In genomic region chr15:83169772-83170722, GRCm38 (mm10) we compare ENCODE assay signal across 9 mouse cellular contexts. TPM values are rescaled to one million over a fixed set of nuclear protein-coding genes. Genes with fewer than 3 reads are reported as not detected.
DNase-seq lines count a peak whose midpoint lies in the region; ATAC-seq and TF ChIP-seq lines count a peak whose summit lies in the region.
"Had no signal": no experiment of that assay in that cellular context is flagged by ENCODE, and none has a peak within 500 bp of the region (broad histone marks: within the 10 kb centered on the region; RNA-seq: fewer than 3 reads in every experiment).

No protein-coding gene starts in this region.

- H3K4me1 ChIP-seq in kidney, adult 2 months (ENCODE audit: control insufficient read depth, insufficient read depth, low read length), result peaks cover 35% of the 10 kb centered on the region
- H3K4me1 ChIP-seq in embryonic facial prominence, embryonic 12.5 days, result peaks cover 26% of the 10 kb centered on the region
- H3K4me1 ChIP-seq in intestine, embryonic 15.5 days (replicated peaks), result peaks cover 54% of the 10 kb centered on the region
- H3K4me1 ChIP-seq in lung, embryonic 16.5 days (replicated peaks; ENCODE audit: control insufficient read depth, insufficient read depth, low read length), result peaks cover 60% of the 10 kb centered on the region

- H3K9ac ChIP-seq in embryonic facial prominence, embryonic 12.5 days, result peak overlapping the region; percentile 32; the same call in 1 of the 2 replicates
- peak overlapping the region; percentile 23; the same call in 1 of the 2 replicates for H3K9ac ChIP-seq in intestine, embryonic 15.5 days
- peak overlapping the region; percentile 40 for H3K9ac ChIP-seq in lung, embryonic 16.5 days (ENCODE audit: low read length)
- H3K9ac ChIP-seq: hindbrain, embryonic 15.5 days had no signal

- no peaks in the 10 kb centered on the region for H3K36me3 ChIP-seq in kidney, adult 2 months (ENCODE audit: control insufficient read depth, insufficient read depth, low read length)
- H3K36me3 ChIP-seq in embryonic facial prominence, embryonic 12.5 days, result peaks cover under 1% of the 10 kb centered on the region; the same call in 1 of the 2 replicates
- no peaks in the 10 kb centered on the region for H3K36me3 ChIP-seq in intestine, embryonic 15.5 days
- H3K36me3 ChIP-seq in lung, embryonic 16.5 days (ENCODE audit: control insufficient read depth, insufficient read depth, low read length), result no peaks in the 10 kb centered on the region
- H3K36me3 ChIP-seq: hindbrain, embryonic 15.5 days had no signal

- TF ChIP-seq POLR2A in kidney, adult 2 months (IDR thresholded peaks at IDR 0.05; ENCODE audit: low read depth, low read length), result peak; percentile 26

- ATAC-seq in embryonic facial prominence, embryonic 12.5 days (ENCODE audit: insufficient number of reproducible peaks, insufficient read depth, low FRiP score, low TSS enrichment), result no peak
- no peak for ATAC-seq in intestine, embryonic 15.5 days
- ATAC-seq in lung, embryonic 16.5 days (ENCODE audit: low read depth), result no peak

- 73% methylated on average over 8 of the region's 8 CpGs for WGBS in kidney, adult 2 months
- 84% methylated on average over 8 of the region's 8 CpGs for WGBS in embryonic facial prominence, embryonic 12.5 days
- WGBS in intestine, embryonic 15.5 days, result 81% methylated on average over 8 of the region's 8 CpGs
- WGBS in lung, embryonic 16.5 days, result 66% methylated on average over 8 of the region's 8 CpGs

- no peaks in the 10 kb centered on the region for H3K9me3 ChIP-seq in embryonic facial prominence, embryonic 12.5 days
- H3K9me3 ChIP-seq in intestine, embryonic 15.5 days, result no peaks in the 10 kb centered on the region
- H3K9me3 ChIP-seq in lung, embryonic 16.5 days (ENCODE audit: control insufficient read depth, low read length), result no peaks in the 10 kb centered on the region
- H3K9me3 ChIP-seq: hindbrain, embryonic 15.5 days had no signal

- H3K27ac ChIP-seq in kidney, adult 2 months (ENCODE audit: insufficient read depth, low read depth, low read length), result peak overlapping the region; percentile 40
- H3K27ac ChIP-seq in embryonic facial prominence, embryonic 12.5 days, result 0 out of 2 replicates have a peak overlapping the region, but pooled peaks have one; percentile 6
- H3K27ac ChIP-seq in intestine, embryonic 15.5 days, result peak overlapping the region; percentile 48; the same call in 1 of the 2 replicates
- H3K27ac ChIP-seq in lung, embryonic 16.5 days (ENCODE audit: low read length), result peak overlapping the region; percentile 50
- H3K27ac ChIP-seq: hindbrain, embryonic 15.5 days had no signal

- TF ChIP-seq CTCF in kidney, adult 2 months (conservative IDR thresholded peaks at IDR 0.05; ENCODE audit: insufficient read depth, insufficient read length, low read depth, low read length), result no peak

- no peak overlapping the region for H3K4me2 ChIP-seq in embryonic facial prominence, embryonic 12.5 days (replicated peaks)
- peak overlapping the region; percentile 89 for H3K4me2 ChIP-seq in intestine, embryonic 15.5 days (replicated peaks)
- peak overlapping the region; percentile 18; the same call in 1 of the 2 replicates for H3K4me2 ChIP-seq in lung, embryonic 16.5 days (ENCODE audit: low read depth, low read length)

- H3K27me3 ChIP-seq in kidney, adult 2 months (replicated peaks; ENCODE audit: control insufficient read depth, insufficient read depth, low read length), result no peaks in the 10 kb centered on the region
- H3K27me3 ChIP-seq in embryonic facial prominence, embryonic 12.5 days, result no peaks in the 10 kb centered on the region
- no peaks in the 10 kb centered on the region for H3K27me3 ChIP-seq in intestine, embryonic 15.5 days (replicated peaks)
- H3K27me3 ChIP-seq in lung, embryonic 16.5 days (ENCODE audit: control insufficient read depth, insufficient read depth, low read depth, low read length), result no peaks in the 10 kb centered on the region
- H3K27me3 ChIP-seq: hindbrain, embryonic 15.5 days had no signal

- peak; percentile 67 for DNase-seq in kidney, adult 2 months
- DNase-seq in kidney, adult 9 months, result no peak
- DNase-seq in retina, postnatal 1 day, result no peak
- DNase-seq in left cerebral cortex, adult 11 months (ENCODE audit: low spot score), result no peak
- DNase-seq in left cerebral cortex, adult 8-10 months (ENCODE audit: low spot score in 2 of 2), result no peak

- peak overlapping the region; percentile 41 for H3K4me3 ChIP-seq in kidney, adult 2 months (ENCODE audit: insufficient read depth, low read depth, low read length)
- no peak overlapping the region for H3K4me3 ChIP-seq in embryonic facial prominence, embryonic 12.5 days
- H3K4me3 ChIP-seq in intestine, embryonic 15.5 days (replicated peaks), result peak overlapping the region; percentile 3; the same call in 1 of the 2 replicates
- no peak overlapping the region for H3K4me3 ChIP-seq in lung, embryonic 16.5 days (ENCODE audit: low read length)
- H3K4me3 ChIP-seq: hindbrain, embryonic 15.5 days had no signal

RNA-seq across cellular contexts. Expression of gene Cyb5r3, which starts 2.3 kb away (rescaled TPM):
- polyA plus RNA-seq in kidney, adult 2 months (2012; rRNA removed), result 197 and 230 TPM in 2 replicates
- polyA plus RNA-seq in embryonic facial prominence, embryonic 12.5 days (2016; fragmentation: Nextera tagmentation; extraction: Ambion mirVana), result 107 and 111 TPM in 2 replicates
- 176 and 218 TPM in 2 replicates for polyA plus RNA-seq in intestine, embryonic 15.5 days (2015; fragmentation: Nextera tagmentation; extraction: Ambion mirVana)
- 184 and 192 TPM in 2 replicates for polyA plus RNA-seq in lung, embryonic 16.5 days (2015; fragmentation: Nextera tagmentation; extraction: Ambion mirVana)
- 10 to 100 TPM; 74.6 to 85.7 (median 80.2) TPM for total RNA-seq in left cerebral cortex, adult 8-10 months (2022)

RNA-seq across cellular contexts. Expression of gene Poldip3, which starts 20.9 kb away (rescaled TPM):
- 45.9 and 47.2 TPM in 2 replicates for polyA plus RNA-seq in kidney, adult 2 months (2012; rRNA removed)
- 169 and 172 TPM in 2 replicates for polyA plus RNA-seq in embryonic facial prominence, embryonic 12.5 days (2016; fragmentation: Nextera tagmentation; extraction: Ambion mirVana)
- 108 and 109 TPM in 2 replicates for polyA plus RNA-seq in intestine, embryonic 15.5 days (2015; fragmentation: Nextera tagmentation; extraction: Ambion mirVana)
- 137 TPM in 2 replicates for polyA plus RNA-seq in lung, embryonic 16.5 days (2015; fragmentation: Nextera tagmentation; extraction: Ambion mirVana)
- total RNA-seq in left cerebral cortex, adult 8-10 months (2022), result 10 to 100 TPM; 93.8 to 98.2 (median 96.0) TPM

RNA-seq across cellular contexts. Expression of gene Rrp7a, which starts 47.4 kb away (rescaled TPM):
- 110 and 126 TPM in 2 replicates for polyA plus RNA-seq in kidney, adult 2 months (2012; rRNA removed)
- polyA plus RNA-seq in embryonic facial prominence, embryonic 12.5 days (2016; fragmentation: Nextera tagmentation; extraction: Ambion mirVana), result 52.3 and 59.3 TPM in 2 replicates
- polyA plus RNA-seq in intestine, embryonic 15.5 days (2015; fragmentation: Nextera tagmentation; extraction: Ambion mirVana), result 64.0 and 66.7 TPM in 2 replicates
- 62.9 and 66.2 TPM in 2 replicates for polyA plus RNA-seq in lung, embryonic 16.5 days (2015; fragmentation: Nextera tagmentation; extraction: Ambion mirVana)
- 100 to 1,000 TPM; 128 to 155 (median 146) TPM for total RNA-seq in left cerebral cortex, adult 8-10 months (2022)

Comparison
In these comparisons a context has a peak if more than half of its experiments do, and no peak if none do; other contexts are left out.
1. H3K4me3 ChIP-seq: peak in kidney, adult 2 months (single experiment) and intestine, embryonic 15.5 days (single experiment); none in embryonic facial prominence, embryonic 12.5 days (single experiment) and lung, embryonic 16.5 days (single experiment).
2. Peak in every context shown above with its lines, with median percentiles within 50 percentile points of each other: H3K27ac ChIP-seq and H3K9ac ChIP-seq.